Mouse (Mus musculus): ENCODE results near the gene Sacs. TPM values are rescaled to one million over a fixed set of nuclear protein-coding genes. Genes with fewer than 3 reads are reported as not detected.

The Sacs gene
- polyA plus RNA-seq, 1 experiment = 2.5 TPM

- H3K27ac ChIP-seq (ENCODE audit: control insufficient read depth, insufficient read depth, low read depth, low read length, poor library complexity) = no peak overlapping the region
- no peak overlapping the region for H3K4me3 ChIP-seq (replicated peaks; ENCODE audit: control insufficient read depth, low read depth, low read length)
- 94% methylated on average over 6 of the region's 6 CpGs for WGBS
- H3K4me1 ChIP-seq (ENCODE audit: control insufficient read depth, insufficient read depth, low read length) = no peaks in the 10 kb centered on the region
- TF ChIP-seq CTCF (IDR thresholded peaks at IDR 0.05; ENCODE audit: control insufficient read depth, insufficient read depth, low read length) = no peak
- TF ChIP-seq POLR2A (IDR thresholded peaks at IDR 0.05; ENCODE audit: borderline replicate concordance, control insufficient read depth, low read depth, low read length) = no peak
Measured at GRCm38 (mm10) chr14:61211754-61212153, 73.5 kb downstream of the Sacs start.

GRCm38 (mm10) chr14:61221166-61221565 lies 82.9 kb downstream of the Sacs start:
- WGBS = 87% methylated on average over 5 of the region's 5 CpGs
- H3K4me1 ChIP-seq (ENCODE audit: control insufficient read depth, insufficient read depth, low read length) = no peaks in the 10 kb centered on the region
- H3K4me3 ChIP-seq (replicated peaks; ENCODE audit: control insufficient read depth, low read depth, low read length) = no peak overlapping the region
- H3K27ac ChIP-seq (ENCODE audit: control insufficient read depth, insufficient read depth, low read depth, low read length, poor library complexity) = no peak overlapping the region
- TF ChIP-seq POLR2A (IDR thresholded peaks at IDR 0.05; ENCODE audit: borderline replicate concordance, control insufficient read depth, low read depth, low read length) (no peak), CTCF (IDR thresholded peaks at IDR 0.05; ENCODE audit: control insufficient read depth, insufficient read depth, low read length) (no peak)

GRCm38 (mm10) chr14:61222506-61222905 lies 84.2 kb downstream of the Sacs start:
- no peak overlapping the region for H3K4me3 ChIP-seq (replicated peaks; ENCODE audit: control insufficient read depth, low read depth, low read length)
- no peak overlapping the region for H3K27ac ChIP-seq (ENCODE audit: control insufficient read depth, insufficient read depth, low read depth, low read length, poor library complexity)
- WGBS = 77% methylated on average over 6 of the region's 6 CpGs
- no peaks in the 10 kb centered on the region for H3K4me1 ChIP-seq (ENCODE audit: control insufficient read depth, insufficient read depth, low read length)
- TF ChIP-seq CTCF (IDR thresholded peaks at IDR 0.05; ENCODE audit: control insufficient read depth, insufficient read depth, low read length) (no peak), POLR2A (IDR thresholded peaks at IDR 0.05; ENCODE audit: borderline replicate concordance, control insufficient read depth, low read depth, low read length) (no peak)

GRCm38 (mm10) chr14:61223740-61224139 lies 85.5 kb downstream of the Sacs start:
- 81% methylated on average over 4 of the region's 4 CpGs for WGBS
- Histone ChIP-seq H3K4me1 (ENCODE audit: control insufficient read depth, insufficient read depth, low read length) (no peaks in the 10 kb centered on the region), H3K27ac (ENCODE audit: control insufficient read depth, insufficient read depth, low read depth, low read length, poor library complexity) (no peak overlapping the region), H3K4me3 (replicated peaks; ENCODE audit: control insufficient read depth, low read depth, low read length) (no peak overlapping the region)
- TF ChIP-seq POLR2A (IDR thresholded peaks at IDR 0.05; ENCODE audit: borderline replicate concordance, control insufficient read depth, low read depth, low read length) (no peak), CTCF (IDR thresholded peaks at IDR 0.05; ENCODE audit: control insufficient read depth, insufficient read depth, low read length) (no peak)

- no peak overlapping the region for H3K27ac ChIP-seq (ENCODE audit: control insufficient read depth, insufficient read depth, low read depth, low read length, poor library complexity)
- no peak overlapping the region for H3K4me3 ChIP-seq (replicated peaks; ENCODE audit: control insufficient read depth, low read depth, low read length)
- no peak for TF ChIP-seq CTCF (IDR thresholded peaks at IDR 0.05; ENCODE audit: control insufficient read depth, insufficient read depth, low read length)
- TF ChIP-seq POLR2A (IDR thresholded peaks at IDR 0.05; ENCODE audit: borderline replicate concordance, control insufficient read depth, low read depth, low read length) = no peak
- H3K4me1 ChIP-seq (ENCODE audit: control insufficient read depth, insufficient read depth, low read length) = no peaks in the 10 kb centered on the region
- 73% methylated on average over 5 of the region's 5 CpGs for WGBS
Measured at GRCm38 (mm10) chr14:61224387-61225077, 86.3 kb downstream of the Sacs start.

- H3K27ac ChIP-seq (ENCODE audit: control insufficient read depth, insufficient read depth, low read depth, low read length, poor library complexity) = no peak overlapping the region
- no peak overlapping the region for H3K4me3 ChIP-seq (replicated peaks; ENCODE audit: control insufficient read depth, low read depth, low read length)
- no peaks in the 10 kb centered on the region for H3K4me1 ChIP-seq (ENCODE audit: control insufficient read depth, insufficient read depth, low read length)
- TF ChIP-seq POLR2A (IDR thresholded peaks at IDR 0.05; ENCODE audit: borderline replicate concordance, control insufficient read depth, low read depth, low read length) (no peak), CTCF (IDR thresholded peaks at IDR 0.05; ENCODE audit: control insufficient read depth, insufficient read depth, low read length) (no peak)
- 60% methylated on average over 1 of the region's 1 CpGs for WGBS
Measured at GRCm38 (mm10) chr14:61226151-61226550, 87.9 kb downstream of the Sacs start.

- Histone ChIP-seq H3K4me1 (ENCODE audit: control insufficient read depth, insufficient read depth, low read length) (no peaks in the 10 kb centered on the region), H3K27ac (ENCODE audit: control insufficient read depth, insufficient read depth, low read depth, low read length, poor library complexity) (no peak overlapping the region), H3K4me3 (replicated peaks; ENCODE audit: control insufficient read depth, low read depth, low read length) (no peak overlapping the region)
- TF ChIP-seq POLR2A (IDR thresholded peaks at IDR 0.05; ENCODE audit: borderline replicate concordance, control insufficient read depth, low read depth, low read length) (no peak), CTCF (IDR thresholded peaks at IDR 0.05; ENCODE audit: control insufficient read depth, insufficient read depth, low read length) (no peak)
- 61% methylated on average over 5 of the region's 5 CpGs for WGBS
Measured at GRCm38 (mm10) chr14:61229763-61230162, 91.5 kb downstream of the Sacs start.

- WGBS = 71% methylated on average over 4 of the region's 4 CpGs
- Histone ChIP-seq H3K27ac (ENCODE audit: control insufficient read depth, insufficient read depth, low read depth, low read length, poor library complexity) (no peak overlapping the region), H3K4me1 (ENCODE audit: control insufficient read depth, insufficient read depth, low read length) (no peaks in the 10 kb centered on the region), H3K4me3 (replicated peaks; ENCODE audit: control insufficient read depth, low read depth, low read length) (no peak overlapping the region)
- TF ChIP-seq CTCF (IDR thresholded peaks at IDR 0.05; ENCODE audit: control insufficient read depth, insufficient read depth, low read length) = no peak
- TF ChIP-seq POLR2A (IDR thresholded peaks at IDR 0.05; ENCODE audit: borderline replicate concordance, control insufficient read depth, low read depth, low read length) = no peak
Measured at GRCm38 (mm10) chr14:61230179-61230578, 91.9 kb downstream of the Sacs start.

Measured in bone marrow, adult 2 months (tissue).